Mouse (Mus musculus) G1E-ER4 (cell line): ENCODE results near the gene Mrps16. TPM values are rescaled to one million over a fixed set of nuclear protein-coding genes. Genes with fewer than 3 reads are reported as not detected.

Experiments
- GATA1 ChIP-seq: IDR thresholded peaks from one replicate; pipeline ENCODE4 v1.8.0; 2012; ENCODE audit warnings: low read length, inconsistent platforms
- polyA plus RNA-seq: library from polyadenylated mRNA; stranded (reverse); fragments of >175 nt; gene quantifications from 2 replicates; pipeline ENCODE4 v1.2.3, GENCODE M21; 2012

The Mrps16 gene
- polyA plus RNA-seq, 1 experiment: 33.3 TPM

DNA sequence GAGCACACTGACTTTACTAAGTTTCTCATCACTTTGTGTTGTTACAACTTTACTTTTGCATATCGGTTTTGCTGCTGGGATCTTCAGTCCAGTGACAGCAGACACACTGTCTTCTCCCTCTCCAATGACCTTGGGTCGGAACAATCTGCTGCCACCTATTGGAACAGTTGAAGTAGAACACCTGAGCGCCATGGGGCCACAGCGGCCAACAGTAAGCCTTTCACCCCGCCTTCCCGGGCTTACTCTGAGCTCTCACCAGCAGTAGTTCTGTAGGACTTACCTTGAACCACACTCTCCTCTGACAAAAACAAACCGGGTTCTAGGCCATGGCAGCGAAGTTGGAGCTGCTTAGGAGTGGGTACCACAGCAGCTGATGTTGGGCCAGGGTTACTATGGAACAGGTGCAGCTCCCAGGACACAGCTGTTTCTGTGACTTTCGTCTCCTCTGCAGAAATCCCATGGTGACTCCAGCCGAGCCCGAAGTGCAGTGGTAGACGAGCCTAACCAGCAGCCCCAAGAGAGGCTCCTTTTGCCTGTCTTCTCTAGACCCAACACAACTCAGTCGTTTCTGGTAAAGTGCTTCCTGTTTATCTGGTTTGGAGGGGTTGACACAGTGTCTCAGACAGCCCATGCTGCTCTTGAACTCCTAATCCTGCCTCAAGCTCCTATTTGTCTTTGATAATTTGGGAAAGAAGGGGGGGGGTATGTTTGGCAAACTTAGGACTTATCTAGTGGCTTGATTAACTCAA lies 14.9 kb downstream of the Mrps16 start:
- TF ChIP-seq GATA1: no peak

DNA sequence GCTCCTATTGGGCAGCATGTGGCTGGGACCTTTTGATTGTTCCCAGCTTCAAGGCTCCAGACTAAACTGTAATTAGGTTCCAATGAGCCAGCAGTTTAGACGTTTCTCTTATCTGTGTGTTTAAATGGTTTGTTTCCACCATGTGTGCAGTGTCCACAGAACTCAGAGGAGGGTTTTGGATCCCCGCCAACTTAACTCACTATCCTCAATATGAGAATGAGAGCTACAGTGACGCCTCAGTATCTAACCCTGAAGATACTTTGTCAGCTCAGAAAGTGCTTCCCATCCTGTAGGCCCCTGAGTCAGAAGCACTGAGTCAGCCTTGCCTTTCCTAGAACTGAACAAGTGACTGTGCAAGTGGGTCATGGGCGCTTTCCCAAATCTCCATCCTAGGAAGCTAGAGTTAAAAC lies 16.3 kb downstream of the Mrps16 start:
- TF ChIP-seq GATA1: no peak

DNA sequence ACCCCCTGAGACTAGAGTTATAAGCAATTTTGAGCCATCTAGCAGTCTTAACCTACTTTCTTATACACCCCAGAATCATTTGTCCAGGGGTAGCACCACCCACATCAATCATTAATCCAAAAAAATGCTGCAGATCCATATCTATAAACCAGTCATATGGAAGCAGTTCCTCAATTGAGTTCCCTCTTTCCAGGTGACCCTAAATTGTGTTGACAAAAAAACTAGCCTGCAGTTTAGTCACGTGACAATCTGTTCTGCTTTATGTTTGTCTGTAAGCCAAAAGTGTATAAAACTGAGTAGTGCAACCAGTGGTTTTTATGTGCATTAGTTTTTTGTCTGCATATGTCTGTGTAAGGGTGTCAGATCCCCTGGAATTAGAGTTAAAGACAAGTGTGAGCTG lies 21.6 kb downstream of the Mrps16 start:
- TF ChIP-seq GATA1: no peak

DNA sequence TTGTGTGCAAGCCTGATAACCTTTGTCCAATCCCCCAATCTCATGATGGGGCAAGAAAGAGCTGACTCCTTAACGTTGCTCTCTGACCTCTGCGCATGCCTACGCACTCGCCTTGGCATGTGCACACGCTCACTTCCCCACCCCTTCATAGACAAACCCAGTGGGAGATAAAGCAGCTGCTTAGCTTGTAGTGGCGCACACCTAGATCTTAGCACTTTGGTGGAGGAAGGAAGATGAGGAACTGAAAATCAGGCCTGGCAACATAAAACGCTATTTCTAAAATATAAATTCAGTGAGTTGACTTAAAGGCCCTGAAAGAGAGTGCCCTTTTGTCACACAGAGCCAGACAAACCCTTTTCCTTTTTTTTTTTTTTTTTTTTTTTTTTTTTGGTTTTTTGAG lies 22.6 kb downstream of the Mrps16 start:
- TF ChIP-seq GATA1: no peak

DNA sequence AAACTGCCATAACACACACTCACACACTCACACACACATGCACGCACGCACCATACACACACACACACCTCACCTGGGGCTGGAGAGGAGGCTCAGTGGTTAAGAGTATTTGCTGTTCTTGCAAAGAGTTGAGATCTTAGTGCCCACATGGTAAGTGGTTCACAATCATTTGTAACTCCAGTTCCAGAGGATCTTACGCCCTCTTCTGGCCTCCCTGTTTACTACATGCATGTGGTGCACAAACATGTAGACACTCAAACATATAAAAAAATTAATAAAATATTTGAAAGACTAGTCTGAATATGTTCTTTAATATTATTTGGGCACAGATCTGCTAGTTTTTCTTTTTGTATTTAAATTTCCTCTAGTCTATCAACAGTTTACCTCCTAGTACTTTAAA lies 25.2 kb downstream of the Mrps16 start:
- TF ChIP-seq GATA1: no peak

DNA sequence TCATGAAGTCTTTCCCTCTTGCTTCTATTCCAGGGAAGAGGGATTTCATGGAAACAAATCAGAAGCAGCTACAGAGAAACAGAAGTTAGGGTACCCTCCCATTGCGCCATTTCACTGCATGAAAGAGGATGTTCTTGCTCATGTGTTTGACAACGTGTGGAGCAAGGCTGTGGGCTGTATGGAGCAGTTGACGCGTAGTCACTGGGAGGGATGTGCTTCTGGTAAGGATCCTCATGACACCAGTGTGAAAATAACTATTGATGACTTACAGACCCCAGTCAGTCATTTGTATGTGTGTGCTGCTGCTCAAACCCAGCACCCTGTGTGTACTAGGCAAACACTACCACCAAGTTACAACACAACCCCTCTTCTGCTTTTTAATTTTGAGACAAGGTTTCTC lies 30.2 kb downstream of the Mrps16 start:
- TF ChIP-seq GATA1: no peak

DNA sequence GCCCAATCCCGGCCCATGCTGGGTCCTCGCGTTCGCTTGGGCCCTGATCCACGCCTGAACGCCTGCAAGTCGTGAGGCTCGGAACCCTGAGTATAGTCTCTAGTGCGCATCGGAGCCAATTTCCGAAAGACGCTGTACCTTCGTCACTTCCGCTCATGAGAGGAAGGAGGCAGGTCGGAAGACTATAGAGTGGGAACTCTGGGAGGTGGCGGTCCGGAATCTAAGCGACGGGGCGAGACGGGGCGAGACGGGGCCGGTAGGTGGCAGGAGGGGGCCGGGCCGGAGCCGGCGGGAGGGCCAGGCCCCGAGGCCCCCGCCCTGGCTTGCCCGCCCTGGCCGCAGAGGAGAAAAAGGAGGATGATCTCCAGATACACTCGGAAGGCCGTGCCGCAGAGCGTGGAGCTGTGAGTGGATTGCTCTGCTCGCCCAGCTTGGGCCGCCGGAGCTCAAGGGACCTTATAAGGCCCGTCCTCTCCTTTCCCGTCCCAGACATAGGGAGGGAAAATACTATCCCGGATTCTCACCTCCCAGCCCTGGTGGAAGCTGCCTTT lies 45.4 kb downstream of the Mrps16 start, which contains the start of the genes Ecd and Fam149b:
Gene Ecd, minus strand, starts transcription at position 131 of the 551 bp plus-strand sequence.
Gene Fam149b, plus strand, starts transcription at position 172 of the 551 bp plus-strand sequence.
- no peak for TF ChIP-seq GATA1

DNA sequence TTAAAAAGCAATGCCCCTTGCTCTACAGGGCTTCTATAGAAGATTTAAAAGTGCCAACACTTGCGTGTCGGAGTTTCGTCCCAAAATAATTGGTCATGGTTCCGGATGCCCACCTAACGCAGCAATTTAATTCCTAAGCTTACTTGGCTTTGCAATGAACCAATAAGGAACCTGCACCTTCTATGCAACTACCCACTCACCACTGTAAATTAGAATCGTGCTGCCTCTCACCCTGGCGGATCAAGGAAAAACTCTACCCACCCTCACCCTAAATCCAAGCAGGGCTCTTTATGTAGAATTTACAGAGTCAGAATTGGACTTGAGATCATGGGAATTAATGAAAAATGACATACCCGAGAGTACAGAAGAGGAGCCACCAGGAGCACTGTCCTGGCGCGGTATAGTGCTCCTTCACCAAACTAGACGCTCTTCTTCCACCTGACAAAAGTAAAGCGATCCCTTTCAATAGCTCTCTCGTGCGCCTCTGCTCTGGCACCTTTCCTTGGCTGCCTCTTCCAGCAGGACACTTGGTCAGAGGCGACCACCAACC lies 45.9 kb downstream of the Mrps16 start:
- TF ChIP-seq GATA1: no peak

DNA sequence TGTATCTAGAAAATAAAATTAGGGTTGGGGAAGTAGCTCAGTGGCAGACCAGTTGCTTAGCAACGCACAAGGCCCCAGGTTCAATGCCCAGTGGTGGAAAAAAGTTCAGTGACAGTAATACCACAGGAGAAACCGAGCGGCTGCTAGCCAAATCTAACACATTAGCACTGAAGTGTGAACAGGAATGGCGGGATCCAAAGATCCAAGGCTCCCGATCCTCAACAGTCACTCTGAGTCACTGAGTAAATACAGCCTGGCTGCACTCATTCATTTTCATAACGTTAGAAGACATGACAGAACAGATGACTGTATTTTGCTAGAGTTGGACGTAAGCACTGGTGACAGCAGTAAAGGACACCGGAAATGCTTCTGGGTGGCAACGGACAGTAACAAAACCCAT lies 47.5 kb downstream of the Mrps16 start:
- no peak for TF ChIP-seq GATA1

DNA sequence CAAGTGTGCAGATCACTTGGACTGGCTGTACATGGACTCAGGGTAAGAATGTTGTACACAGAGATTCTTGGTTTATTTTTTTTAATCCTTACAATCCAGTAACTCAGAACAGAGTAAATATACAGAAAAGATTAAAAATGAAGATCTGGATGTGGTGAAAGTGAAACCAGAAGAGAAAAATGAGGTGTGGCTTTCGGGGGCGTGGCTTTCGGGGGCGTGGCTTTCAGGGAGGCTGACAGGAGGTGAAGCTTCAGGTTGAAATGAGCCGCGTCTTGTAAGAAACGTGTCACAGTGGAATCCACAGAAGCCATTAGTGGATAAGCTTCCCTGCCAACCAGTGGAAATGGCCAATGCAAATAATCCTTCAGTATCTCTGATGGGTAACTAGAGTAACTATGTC lies 52.6 kb downstream of the Mrps16 start:
- no peak for TF ChIP-seq GATA1

DNA sequence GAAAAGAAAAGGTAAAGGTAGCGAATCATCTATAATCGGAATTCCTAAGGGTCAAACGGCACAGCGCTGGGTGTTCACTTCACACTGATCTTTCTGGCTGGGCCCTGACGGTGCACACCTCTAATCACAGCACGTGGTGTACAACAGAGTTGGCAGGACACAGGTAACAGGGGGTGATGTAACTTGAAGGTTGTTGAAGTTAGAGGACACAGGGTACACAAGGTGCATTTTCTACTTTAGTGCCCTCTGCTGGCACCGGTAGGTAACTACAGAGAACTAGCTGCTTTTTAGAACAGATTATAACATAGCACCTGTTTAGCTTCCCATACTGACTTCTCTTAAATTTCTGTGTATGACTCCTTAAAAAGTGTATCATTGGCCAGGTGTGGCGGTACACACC lies 53.3 kb downstream of the Mrps16 start:
- TF ChIP-seq GATA1: no peak

DNA sequence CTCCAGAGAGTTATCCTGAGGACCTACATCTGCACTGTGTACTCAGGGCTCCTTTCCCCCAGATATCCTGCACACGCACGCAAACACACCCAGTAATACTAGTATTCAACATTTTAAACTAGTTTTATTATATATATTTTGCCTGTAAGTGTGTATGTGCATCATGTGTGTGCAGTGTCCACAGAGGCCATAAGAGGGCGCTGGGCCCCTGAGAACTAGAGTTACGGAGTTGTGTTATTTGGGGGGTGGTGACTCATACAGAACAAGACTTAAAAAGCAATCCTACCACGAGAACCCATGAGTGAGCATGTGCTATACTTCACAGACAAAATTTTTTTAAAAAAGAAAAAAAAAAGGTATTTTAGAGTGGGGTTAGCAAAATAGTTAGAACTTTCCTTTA lies 54.0 kb downstream of the Mrps16 start:
- no peak for TF ChIP-seq GATA1

Other genes with a start within 250 kb of the Mrps16 start
- 2.3 and 2.8 TPM in 2 replicates for gene Kcnk5, start 211.8 kb downstream of the Mrps16 start, polyA plus RNA-seq
- not detected in 2 replicates for gene Kcnk16, start 124.4 kb downstream of the Mrps16 start, polyA plus RNA-seq
- 0.41 and 0.73 TPM in 2 replicates for gene Nudt13, start 98.9 kb downstream of the Mrps16 start, polyA plus RNA-seq
- gene Ecd, start 45.5 kb downstream of the Mrps16 start, polyA plus RNA-seq: 46.9 and 95.3 TPM in 2 replicates
- gene Fam149b, start 45.5 kb downstream of the Mrps16 start, polyA plus RNA-seq: 14.5 and 15.4 TPM in 2 replicates
- 133 and 165 TPM in 2 replicates for gene Dnajc9, start 4.7 kb downstream of the Mrps16 start, polyA plus RNA-seq
- gene Cfap70, start 58.6 kb upstream of the Mrps16 start, polyA plus RNA-seq: not detected in 2 replicates
- 26.6 and 28.3 TPM in 2 replicates for gene Anxa7, start 86.5 kb upstream of the Mrps16 start, polyA plus RNA-seq
- 0.09 TPM in 1 of 2 replicates, not detected in the other for gene Mss51, start 103.3 kb upstream of the Mrps16 start, polyA plus RNA-seq
- gene Ppp3cb, start 152.9 kb upstream of the Mrps16 start, polyA plus RNA-seq: 3.4 and 4.0 TPM in 2 replicates
- 0.43 and 0.71 TPM in 2 replicates for gene Usp54, start 247.4 kb upstream of the Mrps16 start, polyA plus RNA-seq